Mouse (Mus musculus): Measurements from ENCODE around the gene Msi2. TPM values are rescaled to one million over a fixed set of nuclear protein-coding genes. Genes with fewer than 3 reads are reported as not detected.

The Msi2 gene
- polyA plus RNA-seq, 1 experiment from 2014 or later: 24.5 TPM

DNA sequence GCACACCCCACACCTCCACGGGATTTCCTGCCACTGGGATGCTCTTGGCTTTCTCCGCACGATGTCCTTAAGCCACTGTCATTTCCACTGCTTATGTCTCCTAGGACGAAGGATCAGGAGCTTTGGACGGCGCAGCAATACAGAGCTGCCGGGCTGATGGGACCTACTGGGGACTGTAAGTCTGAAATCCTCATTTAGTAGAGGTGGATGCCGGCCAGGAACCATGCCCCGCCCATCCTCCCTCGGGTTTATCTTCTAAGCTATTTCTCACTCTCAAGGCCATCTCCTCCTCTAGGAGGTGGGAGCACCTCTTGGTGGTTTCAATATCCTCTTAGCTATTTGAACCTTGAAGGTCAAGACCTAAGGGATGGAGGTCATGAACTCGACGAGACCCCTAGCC lies 362.3 kb downstream of the Msi2 start:
- WGBS: 70% methylated on average over 12 of the region's 12 CpGs

DNA sequence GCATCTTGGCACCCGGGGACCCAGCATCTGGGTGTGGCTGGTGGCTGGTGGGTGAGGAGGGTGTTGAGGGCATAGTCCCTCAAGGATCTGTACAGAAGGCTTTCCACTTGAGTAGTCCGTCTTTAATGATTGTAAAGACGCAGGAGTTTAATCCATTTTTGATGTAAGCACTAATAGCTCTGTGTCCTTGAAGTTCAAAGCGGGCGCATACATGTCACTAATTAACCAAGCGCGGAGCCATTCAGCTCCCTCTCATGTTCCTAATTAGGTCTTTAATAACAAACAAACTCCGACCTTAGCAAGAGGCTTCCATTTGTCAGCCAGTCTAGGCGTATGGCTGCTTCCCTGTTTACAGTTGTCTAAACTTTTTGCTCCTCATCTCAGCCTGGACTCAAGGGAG lies 363.5 kb downstream of the Msi2 start:
- Histone ChIP-seq H3K4me1 (replicated peaks; ENCODE audit: insufficient read depth, low read length) (no peaks in the 10 kb centered on the region), H3K9me3 (replicated peaks; ENCODE audit: low read length) (no peaks in the 10 kb centered on the region), H3K4me2 (ENCODE audit: low read length) (no peak overlapping the region), H3K36me3 (ENCODE audit: insufficient read depth, low read length) (0 out of 2 replicates have a peak, but pooled peaks cover 3% of the 10 kb centered on the region), H3K27ac (no peak overlapping the region), H3K27me3 (ENCODE audit: insufficient read depth, low read length) (no peaks in the 10 kb centered on the region), H3K4me3 (replicated peaks; ENCODE audit: low read depth, low read length) (no peak overlapping the region), H3K9ac (ENCODE audit: low read depth, low read length) (no peak overlapping the region)
- DNase-seq (ENCODE audit: low spot score): no peak
- ATAC-seq (replicated peaks; ENCODE audit: low FRiP score, low read depth): no peak
- TF ChIP-seq CTCF (IDR thresholded peaks at IDR 0.05; ENCODE audit: low read depth): no peak
- 52% methylated on average over 9 of the region's 9 CpGs for WGBS

More for the DNA sequence above, 362.3 kb downstream of the Msi2 start:
- Histone ChIP-seq H3K9me3 (replicated peaks; ENCODE audit: low read length) (no peaks in the 10 kb centered on the region), H3K4me1 (replicated peaks; ENCODE audit: insufficient read depth, low read length) (no peaks in the 10 kb centered on the region), H3K4me2 (ENCODE audit: low read length) (no peak overlapping the region), H3K9ac (ENCODE audit: low read depth, low read length) (no peak overlapping the region), H3K27me3 (ENCODE audit: insufficient read depth, low read length) (no peaks in the 10 kb centered on the region), H3K4me3 (replicated peaks; ENCODE audit: low read depth, low read length) (no peak overlapping the region), H3K27ac (no peak overlapping the region), H3K36me3 (ENCODE audit: insufficient read depth, low read length) (0 out of 2 replicates have a peak, but pooled peaks cover 4% of the 10 kb centered on the region)
- no peak for TF ChIP-seq CTCF (IDR thresholded peaks at IDR 0.05; ENCODE audit: low read depth)
- no peak for ATAC-seq (replicated peaks; ENCODE audit: low FRiP score, low read depth)
- DNase-seq (ENCODE audit: low spot score): no peak

DNA sequence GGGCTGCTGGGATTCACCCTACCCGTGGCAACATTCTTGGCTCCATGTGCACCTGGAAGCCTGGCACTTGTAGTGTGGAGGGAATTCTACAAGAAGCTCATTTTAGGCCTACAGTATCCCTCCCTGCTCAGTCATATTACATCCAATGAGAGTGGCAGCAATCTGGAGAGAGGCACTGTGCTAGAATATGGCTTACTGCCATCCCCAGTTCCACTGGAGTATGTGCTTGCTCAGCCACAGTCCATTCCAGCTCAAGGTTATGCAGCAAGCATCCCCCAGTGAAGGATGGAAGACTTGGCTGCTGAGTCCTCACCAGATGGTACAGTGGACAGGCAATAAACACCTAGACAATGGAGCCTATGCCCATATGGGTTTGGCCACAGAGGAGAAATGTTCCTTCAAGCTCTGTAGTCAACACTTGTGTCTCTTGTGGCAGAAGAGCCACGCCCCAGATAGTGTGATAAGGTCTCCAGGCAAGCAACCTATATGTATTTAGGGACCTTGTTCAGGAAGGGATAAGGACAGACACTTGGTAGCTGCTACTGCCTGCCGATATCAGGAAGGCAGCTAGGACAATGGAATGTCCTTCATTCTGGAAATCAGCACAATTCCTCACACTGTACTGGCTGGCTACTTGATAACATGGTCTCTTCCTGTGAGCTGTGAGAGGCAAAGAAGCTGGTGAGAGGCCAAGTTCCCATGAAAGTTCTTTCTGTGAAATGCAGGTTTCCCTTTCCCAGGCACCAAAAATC lies 366.4 kb downstream of the Msi2 start:
- no peaks in the 10 kb centered on the region for H3K9me3 ChIP-seq (replicated peaks; ENCODE audit: low read length)
- TF ChIP-seq CTCF (IDR thresholded peaks at IDR 0.05; ENCODE audit: low read depth): no peak
- H3K4me2 ChIP-seq (ENCODE audit: low read length): no peak overlapping the region
- H3K27me3 ChIP-seq (ENCODE audit: insufficient read depth, low read length): no peaks in the 10 kb centered on the region
- 93% methylated on average over 3 of the region's 3 CpGs for WGBS
- no peaks in the 10 kb centered on the region for H3K4me1 ChIP-seq (replicated peaks; ENCODE audit: insufficient read depth, low read length)
- no peak overlapping the region for H3K9ac ChIP-seq (ENCODE audit: low read depth, low read length)
- H3K4me3 ChIP-seq (replicated peaks; ENCODE audit: low read depth, low read length): no peak overlapping the region
- no peak for ATAC-seq (replicated peaks; ENCODE audit: low FRiP score, low read depth)
- H3K27ac ChIP-seq: no peak overlapping the region
- no peak for DNase-seq (ENCODE audit: low spot score)
- H3K36me3 ChIP-seq (ENCODE audit: insufficient read depth, low read length): no peaks in the 10 kb centered on the region

DNA sequence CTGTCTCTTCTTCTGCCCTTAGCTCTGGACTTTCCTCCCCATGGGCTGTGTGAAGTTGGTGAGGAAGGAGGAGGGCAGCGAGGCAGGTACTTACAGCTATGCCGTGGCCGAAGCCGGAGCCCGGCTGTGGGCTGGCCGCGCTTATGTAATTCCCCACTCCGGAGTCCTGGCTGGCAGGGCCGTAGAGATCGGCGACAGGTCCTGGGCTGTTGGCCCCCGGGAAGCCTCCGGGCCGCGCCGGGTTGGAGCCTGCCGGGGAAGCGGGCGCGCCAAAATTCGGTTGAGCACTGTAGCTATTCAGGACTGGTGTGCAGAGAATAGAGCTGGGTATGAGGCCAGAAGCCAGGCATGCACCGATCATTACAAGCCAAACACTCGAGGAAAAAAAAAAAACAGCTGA lies 369.6 kb downstream of the Msi2 start:
- Histone ChIP-seq H3K4me2 (ENCODE audit: low read length) (no peak overlapping the region), H3K9ac (ENCODE audit: low read depth, low read length) (no peak overlapping the region), H3K9me3 (replicated peaks; ENCODE audit: low read length) (no peaks in the 10 kb centered on the region), H3K36me3 (ENCODE audit: insufficient read depth, low read length) (no peaks in the 10 kb centered on the region), H3K27ac (no peak overlapping the region), H3K27me3 (ENCODE audit: insufficient read depth, low read length) (no peaks in the 10 kb centered on the region), H3K4me3 (replicated peaks; ENCODE audit: low read depth, low read length) (no peak overlapping the region), H3K4me1 (replicated peaks; ENCODE audit: insufficient read depth, low read length) (no peaks in the 10 kb centered on the region)
- 85% methylated on average over 23 of the region's 23 CpGs for WGBS
- no peak for TF ChIP-seq CTCF (IDR thresholded peaks at IDR 0.05; ENCODE audit: low read depth)
- no peak for ATAC-seq (replicated peaks; ENCODE audit: low FRiP score, low read depth)
- DNase-seq (ENCODE audit: low spot score): no peak

DNA sequence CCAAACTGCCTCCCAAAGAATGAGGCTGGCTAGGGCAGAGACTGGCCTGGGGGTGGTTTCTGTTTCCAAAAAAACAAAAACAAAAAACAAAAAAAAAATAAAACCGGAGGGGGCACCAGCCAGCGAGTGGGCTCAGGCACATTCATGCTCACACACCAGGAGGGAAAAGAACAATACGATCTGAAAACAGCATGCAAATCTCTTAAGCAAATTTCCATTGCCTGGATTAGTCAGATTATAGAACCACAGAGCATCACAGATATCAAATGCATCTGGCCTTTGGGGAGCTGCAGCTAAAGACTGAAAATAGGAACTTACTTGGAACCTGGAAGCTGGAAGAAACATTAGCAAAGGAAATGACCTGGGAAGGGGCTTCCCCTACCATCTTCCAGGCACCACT lies 370.3 kb downstream of the Msi2 start:
- WGBS: 82% methylated on average over 3 of the region's 3 CpGs
- no peak for TF ChIP-seq CTCF (IDR thresholded peaks at IDR 0.05; ENCODE audit: low read depth)
- H3K4me2 ChIP-seq (ENCODE audit: low read length): no peak overlapping the region
- no peaks in the 10 kb centered on the region for H3K4me1 ChIP-seq (replicated peaks; ENCODE audit: insufficient read depth, low read length)
- no peaks in the 10 kb centered on the region for H3K36me3 ChIP-seq (ENCODE audit: insufficient read depth, low read length)
- no peaks in the 10 kb centered on the region for H3K9me3 ChIP-seq (replicated peaks; ENCODE audit: low read length)
- H3K27me3 ChIP-seq (ENCODE audit: insufficient read depth, low read length): no peaks in the 10 kb centered on the region
- no peak overlapping the region for H3K9ac ChIP-seq (ENCODE audit: low read depth, low read length)
- H3K27ac ChIP-seq: no peak overlapping the region
- DNase-seq (ENCODE audit: low spot score): no peak
- H3K4me3 ChIP-seq (replicated peaks; ENCODE audit: low read depth, low read length): no peak overlapping the region
- ATAC-seq (replicated peaks; ENCODE audit: low FRiP score, low read depth): no peak

DNA sequence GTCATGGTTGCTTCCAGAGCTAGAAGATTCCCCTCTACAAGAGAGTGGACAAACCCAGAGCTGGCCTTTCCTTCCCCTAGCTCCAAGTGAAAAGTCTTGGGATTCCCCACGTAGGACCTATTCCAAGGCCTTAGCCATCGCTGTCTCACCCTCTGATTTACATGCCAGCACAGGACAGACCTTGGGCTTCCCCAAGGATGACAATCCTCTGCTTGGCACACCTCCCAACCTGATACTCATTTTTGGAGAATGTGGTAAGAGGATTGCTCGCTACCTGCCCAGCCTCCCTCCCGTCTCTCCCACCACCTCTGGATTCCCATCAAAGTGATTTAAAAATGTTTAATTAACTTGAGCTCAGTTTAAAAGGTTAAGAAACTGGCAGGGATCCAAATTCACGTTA lies 372.2 kb downstream of the Msi2 start:
- ATAC-seq (replicated peaks; ENCODE audit: low FRiP score, low read depth) (no peak), DNase-seq (ENCODE audit: low spot score) (no peak)
- no peaks in the 10 kb centered on the region for H3K9me3 ChIP-seq (replicated peaks; ENCODE audit: low read length)
- no peak for TF ChIP-seq CTCF (IDR thresholded peaks at IDR 0.05; ENCODE audit: low read depth)
- H3K4me1 ChIP-seq (replicated peaks; ENCODE audit: insufficient read depth, low read length): no peaks in the 10 kb centered on the region
- H3K27ac ChIP-seq: no peak overlapping the region
- no peaks in the 10 kb centered on the region for H3K36me3 ChIP-seq (ENCODE audit: insufficient read depth, low read length)
- no peak overlapping the region for H3K9ac ChIP-seq (ENCODE audit: low read depth, low read length)
- 77% methylated on average over 5 of the region's 5 CpGs for WGBS
- H3K27me3 ChIP-seq (ENCODE audit: insufficient read depth, low read length): no peaks in the 10 kb centered on the region
- no peak overlapping the region for H3K4me2 ChIP-seq (ENCODE audit: low read length)
- H3K4me3 ChIP-seq (replicated peaks; ENCODE audit: low read depth, low read length): no peak overlapping the region

DNA sequence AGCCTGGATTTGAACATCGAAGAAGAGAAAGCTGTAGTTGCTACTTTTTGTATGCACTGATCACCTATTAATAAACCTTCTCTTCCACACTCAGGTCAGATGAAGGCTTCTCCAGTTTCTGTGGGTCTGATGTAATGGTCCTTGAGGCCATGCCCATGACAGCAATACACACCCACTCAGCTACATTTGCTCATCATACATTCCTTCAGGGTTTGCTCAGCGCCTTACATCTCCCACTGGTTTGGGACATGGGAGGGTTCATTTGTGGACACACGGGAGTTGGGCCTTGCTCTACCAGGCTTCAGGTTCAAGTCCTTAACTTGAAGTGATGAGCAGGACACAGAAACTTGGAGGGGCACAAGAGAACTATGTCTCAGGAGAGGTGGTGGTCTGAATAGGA lies 380.4 kb downstream of the Msi2 start:
- H3K4me3 ChIP-seq (replicated peaks; ENCODE audit: low read depth, low read length): no peak overlapping the region
- no peaks in the 10 kb centered on the region for H3K27me3 ChIP-seq (ENCODE audit: insufficient read depth, low read length)
- TF ChIP-seq CTCF (IDR thresholded peaks at IDR 0.05; ENCODE audit: low read depth): no peak
- no peak overlapping the region for H3K9ac ChIP-seq (ENCODE audit: low read depth, low read length)
- 94% methylated on average over 3 of the region's 3 CpGs for WGBS
- no peaks in the 10 kb centered on the region for H3K4me1 ChIP-seq (replicated peaks; ENCODE audit: insufficient read depth, low read length)
- no peak overlapping the region for H3K4me2 ChIP-seq (ENCODE audit: low read length)
- H3K9me3 ChIP-seq (replicated peaks; ENCODE audit: low read length): no peaks in the 10 kb centered on the region
- DNase-seq (ENCODE audit: low spot score) (no peak), ATAC-seq (replicated peaks; ENCODE audit: low FRiP score, low read depth) (no peak)
- no peak overlapping the region for H3K27ac ChIP-seq
- H3K36me3 ChIP-seq (ENCODE audit: insufficient read depth, low read length): 0 out of 2 replicates have a peak, but pooled peaks cover 5% of the 10 kb centered on the region

Data from kidney, postnatal 0 days (tissue).